Mouse (Mus musculus) bone marrow macrophage, adult 2 months (primary cell): Measurements from ENCODE around the gene Gm11733.

Source experiments
- CTCF ChIP-seq: IDR thresholded peaks from 2 replicates; pipeline ENCODE4 v1.5.1; 2012; ENCODE audit warnings: low read depth, mild to moderate bottlenecking, low read length, moderate library complexity
- POLR2A ChIP-seq: IDR thresholded peaks from 2 replicates; pipeline ENCODE4 v1.6.1; 2012; ENCODE audit warnings: mild to moderate bottlenecking, low read depth, low read length, borderline replicate concordance

GRCm38 (mm10) chr11:117498137-117498511 lies 14.0 kb downstream of the Gm11733 start:
- TF ChIP-seq POLR2A (no peak), CTCF (no peak)
